In genomic region chr2:171676083-171676482, GRCm38 (mm10) we compare ENCODE assay signal across 10 mouse cellular contexts.
DNase-seq lines count a peak whose midpoint lies in the region; ATAC-seq and TF ChIP-seq lines count a peak whose summit lies in the region.
"Had no signal": no experiment of that assay in that cellular context is flagged by ENCODE, and none has a peak within 500 bp of the region (broad histone marks: within the 10 kb centered on the region; RNA-seq: fewer than 3 reads in every experiment).

No protein-coding gene starts in this region.

- no peaks in the 10 kb centered on the region for H3K27me3 ChIP-seq in limb, embryonic 12.5 days
- H3K27me3 ChIP-seq in limb, embryonic 10.5 days (ENCODE audit: low read depth, poor library complexity, severe bottlenecking) = no peaks in the 10 kb centered on the region
- H3K27me3 ChIP-seq in embryonic facial prominence, embryonic 12.5 days = no peaks in the 10 kb centered on the region
- H3K27me3 ChIP-seq in limb, embryonic 14.5 days (ENCODE audit: control insufficient read depth, insufficient read depth, low read length) = no peaks in the 10 kb centered on the region

- ATAC-seq in limb, embryonic 12.5 days (ENCODE audit: insufficient number of reproducible peaks, insufficient read depth, low FRiP score, low TSS enrichment, low read depth) = 0 out of 2 replicates have a peak, but pooled peaks have one; percentile 42
- peak; percentile 69; the same call in 1 of the 2 replicates for ATAC-seq in embryonic facial prominence, embryonic 12.5 days (ENCODE audit: insufficient number of reproducible peaks, insufficient read depth, low FRiP score, low TSS enrichment)
- ATAC-seq in limb, embryonic 14.5 days (ENCODE audit: low FRiP score, low read depth) = peak; percentile 67; the same call in 1 of the 2 replicates

- 78% methylated on average over 8 of the region's 8 CpGs for WGBS in limb, embryonic 12.5 days
- WGBS in limb, embryonic 10.5 days = 79% methylated on average over 8 of the region's 8 CpGs
- WGBS in embryonic facial prominence, embryonic 12.5 days = 47% methylated on average over 8 of the region's 8 CpGs
- WGBS in limb, embryonic 14.5 days = 54% methylated on average over 8 of the region's 8 CpGs

- DNase-seq in gastrocnemius, adult 2 months = no peak
- DNase-seq in gastrocnemius, postnatal 25 days = no peak
- DNase-seq in limb, embryonic 10.5 days (ENCODE audit: low spot score) = no peak
- DNase-seq in limb, embryonic 14.5 days (ENCODE audit: low spot score) = peak; percentile 36
- DNase-seq in ovary, postnatal 10 days (ENCODE audit: low spot score) = no peak
- DNase-seq in spleen, postnatal 14 days (ENCODE audit: low spot score in 2 of 2) = no peak
- DNase-seq: thymus, adult 18-20 months had no signal

- H3K9ac ChIP-seq in limb, embryonic 12.5 days (replicated peaks) = no peak overlapping the region
- no peak overlapping the region for H3K9ac ChIP-seq in embryonic facial prominence, embryonic 12.5 days
- no peak overlapping the region for H3K9ac ChIP-seq in limb, embryonic 14.5 days (ENCODE audit: low read depth, low read length, severe bottlenecking)

- TF ChIP-seq POLR2A in limb, embryonic 14.5 days (IDR thresholded peaks at IDR 0.05; ENCODE audit: borderline replicate concordance, extremely low read depth, insufficient read depth, insufficient read length) = no peak

- no peak overlapping the region for H3K4me3 ChIP-seq in gastrocnemius, adult 2 months
- H3K4me3 ChIP-seq in limb, embryonic 12.5 days (replicated peaks) = no peak overlapping the region
- no peak overlapping the region for H3K4me3 ChIP-seq in limb, embryonic 10.5 days
- no peak overlapping the region for H3K4me3 ChIP-seq in embryonic facial prominence, embryonic 12.5 days
- H3K4me3 ChIP-seq in limb, embryonic 14.5 days (replicated peaks; ENCODE audit: low read length) = no peak overlapping the region

- intact Hi-C loops in gastrocnemius, adult 2 months (cut with DNase I) = no loop called here

- H3K4me2 ChIP-seq in limb, embryonic 12.5 days = no peak overlapping the region
- no peak overlapping the region for H3K4me2 ChIP-seq in embryonic facial prominence, embryonic 12.5 days (replicated peaks)
- no peak overlapping the region for H3K4me2 ChIP-seq in limb, embryonic 14.5 days (replicated peaks; ENCODE audit: low read depth, low read length, severe bottlenecking)
- H3K4me2 ChIP-seq: midbrain, embryonic 11.5 days had no signal

- H3K27ac ChIP-seq in gastrocnemius, adult 2 months = 0 out of 2 replicates have a peak overlapping the region, but pooled peaks have one; percentile 8
- no peak overlapping the region for H3K27ac ChIP-seq in limb, embryonic 12.5 days
- H3K27ac ChIP-seq in limb, embryonic 10.5 days = no peak overlapping the region
- no peak overlapping the region for H3K27ac ChIP-seq in embryonic facial prominence, embryonic 12.5 days
- H3K27ac ChIP-seq in limb, embryonic 14.5 days (replicated peaks; ENCODE audit: low read depth, low read length) = no peak overlapping the region

- no peaks in the 10 kb centered on the region for H3K4me1 ChIP-seq in limb, embryonic 12.5 days (replicated peaks)
- H3K4me1 ChIP-seq in limb, embryonic 10.5 days = peaks cover 7% of the 10 kb centered on the region; the same call in 1 of the 2 replicates
- no peaks in the 10 kb centered on the region for H3K4me1 ChIP-seq in embryonic facial prominence, embryonic 12.5 days
- H3K4me1 ChIP-seq in limb, embryonic 14.5 days (ENCODE audit: control insufficient read depth, insufficient read depth, low read length) = no peaks in the 10 kb centered on the region

- no peak for TF ChIP-seq CTCF in gastrocnemius, adult 2 months (IDR thresholded peaks at IDR 0.05)

- H3K36me3 ChIP-seq in limb, embryonic 12.5 days = no peaks in the 10 kb centered on the region
- H3K36me3 ChIP-seq in limb, embryonic 10.5 days = no peaks in the 10 kb centered on the region
- no peaks in the 10 kb centered on the region for H3K36me3 ChIP-seq in embryonic facial prominence, embryonic 12.5 days
- H3K36me3 ChIP-seq in limb, embryonic 14.5 days (ENCODE audit: control insufficient read depth, insufficient read depth, low read length) = no peaks in the 10 kb centered on the region

- H3K9me3 ChIP-seq in limb, embryonic 12.5 days = 0 out of 2 replicates have a peak, but pooled peaks cover 5% of the 10 kb centered on the region
- no peaks in the 10 kb centered on the region for H3K9me3 ChIP-seq in limb, embryonic 10.5 days (replicated peaks)
- H3K9me3 ChIP-seq in embryonic facial prominence, embryonic 12.5 days = 0 out of 2 replicates have a peak, but pooled peaks cover 4% of the 10 kb centered on the region
- no peaks in the 10 kb centered on the region for H3K9me3 ChIP-seq in limb, embryonic 14.5 days (ENCODE audit: control insufficient read depth, low read length)
